Mouse (Mus musculus) MEL (cell line): ENCODE measurements around the gene Ms4a1. TPM values are rescaled to one million over a fixed set of nuclear protein-coding genes. Genes with fewer than 3 reads are reported as not detected.

Source experiments
- DNase-seq: peaks from one replicate; pipeline ENCODE4 v3.0.0; 2011; ENCODE audit warnings: low read depth, low spot score
- H3K27ac ChIP-seq: 2 replicates; pipeline ENCODE4 v1.5.1; 2012; ENCODE audit warnings: low read depth, mild to moderate bottlenecking, control low read depth, low read length, moderate library complexity; ENCODE audit not compliant: control insufficient read depth
- H3K27me3 ChIP-seq, 2 experiments: fragments of 150-350 bp in 1 of 2; sonication (generic) in 1 of 2; 2 replicates each; pipeline ENCODE4 v1.6.1; 2012; ENCODE audit warnings: low read length in 2 of 2, mild to moderate bottlenecking in 2 of 2, improper control_type of control experiment in 1 of 2, moderate library complexity in 1 of 2; ENCODE audit not compliant: insufficient read depth in 2 of 2, control insufficient read depth in 1 of 2
- H3K36me3 ChIP-seq, 2 experiments: 2 replicates each; pipeline ENCODE4 v1.6.1; 2012 to 2014; ENCODE audit warnings: low read length in 2 of 2, improper control_type of control experiment in 1 of 2, inconsistent platforms in 1 of 2, mild to moderate bottlenecking in 1 of 2; ENCODE audit not compliant: insufficient read depth in 2 of 2, control insufficient read depth in 1 of 2
- H3K4me1 ChIP-seq, 2 experiments: fragments of 150-350 bp in 1 of 2; sonication (generic) in 1 of 2; 2 replicates each; pipeline ENCODE4 v1.6.1; 2012; ENCODE audit warnings: low read length in 2 of 2, improper control_type of control experiment in 1 of 2, mild to moderate bottlenecking in 1 of 2; ENCODE audit not compliant: insufficient read depth in 2 of 2, control insufficient read depth in 1 of 2
- H3K4me3 ChIP-seq, 2 experiments: fragments of 150-350 bp in 1 of 2; sonication (generic) in 1 of 2; 2 replicates each; pipeline ENCODE4 v1.5.1; 2012; ENCODE audit warnings: low read depth in 2 of 2, low read length in 2 of 2, mild to moderate bottlenecking in 2 of 2, moderate library complexity in 2 of 2, control low read depth in 1 of 2, improper control_type of control experiment in 1 of 2; ENCODE audit not compliant: control insufficient read depth in 1 of 2, insufficient read depth in 1 of 2
- H3K79me2 ChIP-seq: 2 replicates; pipeline ENCODE4 v1.6.1; 2012; ENCODE audit warnings: mild to moderate bottlenecking, low read length, moderate library complexity; ENCODE audit not compliant: control insufficient read depth, poor library complexity, insufficient read depth
- H3K9ac ChIP-seq: 2 replicates; pipeline ENCODE4 v1.6.1; 2012; ENCODE audit warnings: low read depth, mild to moderate bottlenecking, control low read depth, low read length, moderate library complexity; ENCODE audit not compliant: control insufficient read depth, poor library complexity, severe bottlenecking
- H3K9me3 ChIP-seq: fragments of 150-350 bp; sonication (generic); replicated peaks from 2 replicates; pipeline ENCODE4 v1.6.1; 2012; ENCODE audit warnings: mild to moderate bottlenecking, low read length, improper control_type of control experiment, moderate library complexity; ENCODE audit not compliant: insufficient read depth
- BHLHE40 ChIP-seq: IDR thresholded peaks from 2 replicates; pipeline ENCODE4 v1.6.1; 2012; ENCODE audit warnings: low read depth, mild to moderate bottlenecking, inconsistent platforms, low read length, improper control_type of control experiment, borderline replicate concordance
- CHD1 ChIP-seq: IDR thresholded peaks from 2 replicates; pipeline ENCODE4 v1.6.1; 2012; ENCODE audit warnings: low read depth, mild to moderate bottlenecking, inconsistent platforms, low read length, improper control_type of control experiment
- CTCF ChIP-seq, 3 experiments: IDR thresholded peaks in 2 of 3; conservative IDR thresholded peaks in 1 of 3; 2 replicates each; pipeline ENCODE4 v1.5.1; 2011 to 2012; ENCODE audit warnings: low read length in 3 of 3, low read depth in 2 of 3, mild to moderate bottlenecking in 2 of 3, improper control_type of control experiment in 1 of 3, inconsistent platforms in 1 of 3, mixed read lengths in 1 of 3, moderate library complexity in 1 of 3; ENCODE audit not compliant: control insufficient read depth in 1 of 3, insufficient read depth in 1 of 3, poor library complexity in 1 of 3, severe bottlenecking in 1 of 3
- GABPA ChIP-seq: IDR thresholded peaks from 2 replicates; pipeline ENCODE4 v1.6.1; 2012; ENCODE audit warnings: low read depth, mild to moderate bottlenecking, inconsistent platforms, low read length, improper control_type of control experiment, moderate library complexity
- GATA1 ChIP-seq: IDR thresholded peaks from 2 replicates; pipeline ENCODE4 v1.6.1; 2011; ENCODE audit warnings: low read depth, low read length, improper control_type of control experiment
- HCFC1 ChIP-seq: IDR thresholded peaks from 2 replicates; pipeline ENCODE4 v1.6.1; 2012; ENCODE audit warnings: low read depth, mild to moderate bottlenecking, inconsistent platforms, low read length, improper control_type of control experiment, moderate library complexity
- KAT2A ChIP-seq: conservative IDR thresholded peaks from 2 replicates; pipeline ENCODE4 v1.6.1; 2012; ENCODE audit warnings: low read depth, low read length, improper control_type of control experiment, inconsistent platforms
- MAX ChIP-seq: IDR thresholded peaks from 2 replicates; pipeline ENCODE4 v1.6.1; 2011; ENCODE audit warnings: low read length, improper control_type of control experiment
- MAZ ChIP-seq: IDR thresholded peaks from 2 replicates; pipeline ENCODE4 v1.6.1; 2012; ENCODE audit warnings: low read depth, mild to moderate bottlenecking, inconsistent platforms, low read length, improper control_type of control experiment
- MEF2A ChIP-seq: IDR thresholded peaks from 2 replicates; pipeline ENCODE4 v1.6.1; 2014; ENCODE audit warnings: low read depth, mild to moderate bottlenecking, inconsistent platforms, low read length, improper control_type of control experiment; ENCODE audit not compliant: poor library complexity, insufficient replicate concordance, severe bottlenecking; ENCODE audit errors: extremely low read depth
- MXI1 ChIP-seq: IDR thresholded peaks from 2 replicates; pipeline ENCODE4 v1.6.1; 2011; ENCODE audit warnings: mild to moderate bottlenecking, low read depth, low read length, improper control_type of control experiment
- NELFE ChIP-seq: IDR thresholded peaks from 2 replicates; pipeline ENCODE4 v1.6.1; 2011; ENCODE audit warnings: low read depth, low read length, improper control_type of control experiment
- POLR2A ChIP-seq, 2 experiments: IDR thresholded peaks; 2 replicates each; pipeline ENCODE4 v1.6.1; 2011 to 2012; ENCODE audit warnings: low read length in 2 of 2, mild to moderate bottlenecking in 2 of 2, control low read depth in 1 of 2, improper control_type of control experiment in 1 of 2, low read depth in 1 of 2, moderate library complexity in 1 of 2; ENCODE audit not compliant: control insufficient read depth in 1 of 2, insufficient read depth in 1 of 2, poor library complexity in 1 of 2
- POLR2AphosphoS2 ChIP-seq: IDR thresholded peaks from 2 replicates; pipeline ENCODE4 v1.6.1; 2011; ENCODE audit warnings: low read length, improper control_type of control experiment
- POLR2AphosphoS5 ChIP-seq: IDR thresholded peaks from 2 replicates; pipeline ENCODE4 v1.6.1; 2012; ENCODE audit warnings: low read depth, borderline replicate concordance, mild to moderate bottlenecking, inconsistent platforms, low read length, moderate library complexity, mixed read lengths
- RAD21 ChIP-seq: IDR thresholded peaks from 2 replicates; pipeline ENCODE4 v1.6.1; 2011; ENCODE audit warnings: mild to moderate bottlenecking, low read depth, low read length, improper control_type of control experiment
- RCOR1 ChIP-seq: IDR thresholded peaks from 2 replicates; pipeline ENCODE4 v1.6.1; 2012; ENCODE audit warnings: low read depth, mild to moderate bottlenecking, inconsistent platforms, low read length, improper control_type of control experiment
- SMC3 ChIP-seq: IDR thresholded peaks from 2 replicates; pipeline ENCODE4 v1.6.1; 2011; ENCODE audit warnings: low read depth, low read length, improper control_type of control experiment
- TAL1 ChIP-seq: IDR thresholded peaks from 2 replicates; pipeline ENCODE4 v1.6.1; 2012; ENCODE audit warnings: mild to moderate bottlenecking, inconsistent platforms, low read length, moderate library complexity, mixed read lengths
- TBP ChIP-seq: IDR thresholded peaks from 2 replicates; pipeline ENCODE4 v1.8.0; 2011; ENCODE audit warnings: low read depth, low read length, improper control_type of control experiment
- USF1 ChIP-seq: IDR thresholded peaks from 2 replicates; pipeline ENCODE4 v1.6.1; 2014; ENCODE audit warnings: low read depth, mild to moderate bottlenecking, inconsistent platforms, low read length, improper control_type of control experiment, moderate library complexity
- ZC3H11A ChIP-seq: IDR thresholded peaks from 2 replicates; pipeline ENCODE4 v1.6.1; 2012; ENCODE audit warnings: low read depth, mild to moderate bottlenecking, inconsistent platforms, low read length, improper control_type of control experiment
- ZKSCAN1 ChIP-seq: IDR thresholded peaks from 2 replicates; pipeline ENCODE4 v1.6.1; 2012; ENCODE audit warnings: low read depth, mild to moderate bottlenecking, inconsistent platforms, low read length, improper control_type of control experiment, moderate library complexity
- ZNF384 ChIP-seq: IDR thresholded peaks from 2 replicates; pipeline ENCODE4 v1.6.1; 2012; ENCODE audit warnings: low read depth, mild to moderate bottlenecking, inconsistent platforms, low read length, improper control_type of control experiment
- polyA plus RNA-seq, 2 experiments: library from polyadenylated mRNA; stranded (reverse) in 1 of 2; unstranded in 1 of 2; fragments of >175 nt in 1 of 2; fragments of >200 nt in 1 of 2; gene quantifications; 2 replicates each; pipeline versions ENCODE4 v1.2.1 to v1.2.4; 2012; ENCODE audit warnings: low replicate concordance in 2 of 2, low read depth in 1 of 2; ENCODE audit not compliant: insufficient read length in 2 of 2, insufficient read depth in 1 of 2, missing spikeins in 1 of 2
- total RNA-seq: library from RNA; depleted of rRNA; stranded (reverse); fragments of 300-350 nt; gene quantifications from 2 replicates; pipeline ENCODE4 v1.2.3, GENCODE M21; 2012

Ms4a1 gene
- total and polyA plus RNA-seq, 3 experiments = not detected

GRCm38 (mm10) chr19:11242560-11242959 lies 23.5 kb downstream of the Ms4a1 start:
- no peak for DNase-seq
- H3K9ac ChIP-seq = no peak overlapping the region
- H3K27ac ChIP-seq = no peak overlapping the region
- H3K4me3 ChIP-seq = no peak overlapping the region
- H3K36me3 ChIP-seq = no peaks in the 10 kb centered on the region
- TF ChIP-seq MXI1 (no peak), POLR2AphosphoS2 (no peak), MAX (no peak), ZKSCAN1 (no peak), NELFE (no peak), BHLHE40 (no peak), KAT2A (no peak), CTCF (IDR thresholded peaks at IDR 0.05 in 2 of 3, conservative IDR thresholded peaks at IDR 0.05 in 1 of 3; ENCODE audit: control insufficient read depth in 1 of 3, insufficient read depth in 1 of 3, low read depth in 2 of 3, low read length in 3 of 3, poor library complexity in 1 of 3, severe bottlenecking in 1 of 3) (no peak), USF1 (no peak), POLR2AphosphoS5 (no peak), POLR2A (IDR thresholded peaks at IDR 0.05; ENCODE audit: control insufficient read depth in 1 of 2, insufficient read depth in 1 of 2, low read depth in 1 of 2, low read length in 2 of 2, poor library complexity in 1 of 2) (no peak), RAD21 (no peak), RCOR1 (no peak), GATA1 (no peak), SMC3 (no peak), TAL1 (no peak)
- no peaks in the 10 kb centered on the region for H3K4me1 ChIP-seq
- no peaks in the 10 kb centered on the region for H3K27me3 ChIP-seq
- H3K79me2 ChIP-seq = no peaks in the 10 kb centered on the region
- H3K9me3 ChIP-seq = no peaks in the 10 kb centered on the region

- H3K9ac ChIP-seq = no peak overlapping the region
- H3K36me3 ChIP-seq = no peaks in the 10 kb centered on the region
- no peaks in the 10 kb centered on the region for H3K9me3 ChIP-seq
- H3K79me2 ChIP-seq = no peaks in the 10 kb centered on the region
- H3K27ac ChIP-seq = no peak overlapping the region
- H3K4me1 ChIP-seq = no peaks in the 10 kb centered on the region
- TF ChIP-seq USF1 = no peak
- no peak for TF ChIP-seq ZC3H11A
- TF ChIP-seq ZKSCAN1 = no peak
- TF ChIP-seq ZNF384 = no peak
- no peak for TF ChIP-seq NELFE
- TF ChIP-seq HCFC1 = no peak
- TF ChIP-seq TBP = no peak
- no peak for TF ChIP-seq MAZ
- TF ChIP-seq POLR2A (IDR thresholded peaks at IDR 0.05; ENCODE audit: control insufficient read depth in 1 of 2, insufficient read depth in 1 of 2, low read depth in 1 of 2, low read length in 2 of 2, poor library complexity in 1 of 2) = no peak
- TF ChIP-seq MAX = no peak
- TF ChIP-seq GABPA = no peak
- TF ChIP-seq MXI1 = no peak
- TF ChIP-seq RAD21 = no peak
- no peak for TF ChIP-seq MEF2A
- no peak for TF ChIP-seq CHD1
- no peak for TF ChIP-seq POLR2AphosphoS2
- TF ChIP-seq RCOR1 = no peak
- no peak for DNase-seq
- H3K27me3 ChIP-seq = no peaks in the 10 kb centered on the region
- H3K4me3 ChIP-seq = no peak overlapping the region
These were observed 30.2 kb downstream of the Ms4a1 start for GRCm38 (mm10) chr19:11235820-11236219.
